Mouse (Mus musculus): Measurements from ENCODE around the gene Swt1. TPM values are rescaled to one million over a fixed set of nuclear protein-coding genes. Genes with fewer than 3 reads are reported as not detected.
A peak's percentile ranks its signal among the peaks of the same experiment; 100 is the strongest.
"Not testable (repeated sequence)": the region's sequence is repeated elsewhere in the genome, so short reads cannot be mapped to it uniquely, and the experiment has no call there.

Gene Swt1
- polyA plus RNA-seq, 1 experiment from 2014 or later: 33.9 TPM

GRCm38 (mm10) chr1:151359374-151359773 lies 68.9 kb downstream of the Swt1 start:
- Histone ChIP-seq H3K9me3 (no peaks in the 10 kb centered on the region), H3K4me3 (no peak overlapping the region), H3K27ac (no peak overlapping the region), H3K9ac (no peak overlapping the region), H3K4me1 (no peaks in the 10 kb centered on the region), H3K36me3 (peaks cover 94% of the 10 kb centered on the region), H3K4me2 (no peak overlapping the region), H3K27me3 (no peaks in the 10 kb centered on the region)
- 90% methylated on average over 3 of the region's 3 CpGs for WGBS
- ATAC-seq (ENCODE audit: insufficient number of reproducible peaks, insufficient read depth, low FRiP score, low TSS enrichment, low read depth): no peak

GRCm38 (mm10) chr1:151355994-151356393 lies 72.3 kb downstream of the Swt1 start:
- ATAC-seq (ENCODE audit: insufficient number of reproducible peaks, insufficient read depth, low FRiP score, low TSS enrichment, low read depth): no peak
- Histone ChIP-seq H3K27me3 (no peaks in the 10 kb centered on the region), H3K36me3 (peaks cover 96% of the 10 kb centered on the region), H3K4me3 (no peak overlapping the region), H3K9ac (no peak overlapping the region), H3K4me1 (no peaks in the 10 kb centered on the region), H3K27ac (no peak overlapping the region), H3K9me3 (no peaks in the 10 kb centered on the region), H3K4me2 (no peak overlapping the region)
- WGBS: 89% methylated on average over 5 of the region's 5 CpGs

GRCm38 (mm10) chr1:151352911-151353310 lies 75.3 kb downstream of the Swt1 start:
- ATAC-seq (ENCODE audit: insufficient number of reproducible peaks, insufficient read depth, low FRiP score, low TSS enrichment, low read depth): no peak
- WGBS: 93% methylated on average over 2 of the region's 2 CpGs
- Histone ChIP-seq H3K4me1 (peaks cover 16% of the 10 kb centered on the region), H3K4me3 (no peak overlapping the region), H3K27ac (no peak overlapping the region), H3K27me3 (no peaks in the 10 kb centered on the region), H3K9me3 (no peaks in the 10 kb centered on the region), H3K4me2 (no peak overlapping the region), H3K36me3 (peaks cover 73% of the 10 kb centered on the region), H3K9ac (no peak overlapping the region)

- not testable (repeated sequence) for H3K9me3 ChIP-seq; ATAC-seq (ENCODE audit: insufficient number of reproducible peaks, insufficient read depth, low FRiP score, low TSS enrichment, low read depth); H3K9ac ChIP-seq; H3K4me3 ChIP-seq; H3K27me3 ChIP-seq; H3K27ac ChIP-seq
- H3K4me1 ChIP-seq: peaks cover 30% of the 10 kb centered on the region
- peak overlapping the region; percentile 43 for H3K4me2 ChIP-seq
- H3K36me3 ChIP-seq: peaks cover 31% of the 10 kb centered on the region
- WGBS: 71% methylated on average over 4 of the region's 4 CpGs
These were observed 80.0 kb downstream of the Swt1 start for GRCm38 (mm10) chr1:151348293-151348692.

GRCm38 (mm10) chr1:151346681-151347127 lies 81.6 kb downstream of the Swt1 start:
- H3K4me1 ChIP-seq: peaks cover 39% of the 10 kb centered on the region
- peak overlapping the region; percentile 54 for H3K9ac ChIP-seq
- ATAC-seq (ENCODE audit: insufficient number of reproducible peaks, insufficient read depth, low FRiP score, low TSS enrichment, low read depth): no peak
- peak overlapping the region; percentile 34; the same call in 1 of the 2 replicates for H3K27ac ChIP-seq
- H3K36me3 ChIP-seq: peaks cover 15% of the 10 kb centered on the region
- no peaks in the 10 kb centered on the region for H3K27me3 ChIP-seq
- peak overlapping the region; percentile 85 for H3K4me3 ChIP-seq
- 23% methylated on average over 6 of the region's 6 CpGs for WGBS
- H3K4me2 ChIP-seq: peak overlapping the region; percentile 82
- no peaks in the 10 kb centered on the region for H3K9me3 ChIP-seq

GRCm38 (mm10) chr1:151345863-151346195 lies 82.4 kb downstream of the Swt1 start:
- H3K4me3 ChIP-seq: peak overlapping the region; percentile 85
- H3K27ac ChIP-seq: peak overlapping the region; percentile 96
- H3K4me2 ChIP-seq: peak overlapping the region; percentile 82
- H3K9ac ChIP-seq: peak overlapping the region; percentile 96
- peaks cover 45% of the 10 kb centered on the region for H3K4me1 ChIP-seq
- peaks cover 7% of the 10 kb centered on the region; the same call in 1 of the 2 replicates for H3K36me3 ChIP-seq
- no peak for ATAC-seq (ENCODE audit: insufficient number of reproducible peaks, insufficient read depth, low FRiP score, low TSS enrichment, low read depth)
- no peaks in the 10 kb centered on the region for H3K9me3 ChIP-seq
- no peaks in the 10 kb centered on the region for H3K27me3 ChIP-seq

GRCm38 (mm10) chr1:151345109-151345862 lies 83.0 kb downstream of the Swt1 start:
- 1% methylated on average over 55 of the region's 55 CpGs for WGBS
- peak; percentile 85 for ATAC-seq (ENCODE audit: insufficient number of reproducible peaks, insufficient read depth, low FRiP score, low TSS enrichment, low read depth)
- Histone ChIP-seq H3K9me3 (no peaks in the 10 kb centered on the region), H3K4me2 (peak overlapping the region; percentile 82), H3K36me3 (peaks cover 3% of the 10 kb centered on the region; the same call in 1 of the 2 replicates), H3K9ac (peak overlapping the region; percentile 96), H3K4me3 (peak overlapping the region; percentile 85), H3K4me1 (peaks cover 42% of the 10 kb centered on the region), H3K27ac (peak overlapping the region; percentile 96), H3K27me3 (no peaks in the 10 kb centered on the region)

GRCm38 (mm10) chr1:151344283-151345108 lies 83.8 kb downstream of the Swt1 start, which contains the start of gene Ivns1abp:
Gene Ivns1abp, plus strand, starts transcription at chr1:151344477.
- Histone ChIP-seq H3K4me1 (peaks cover 37% of the 10 kb centered on the region), H3K27ac (peak within 1 kb of the TSS; percentile 96), H3K9me3 (no peaks in the 10 kb centered on the region), H3K36me3 (no peaks in the 10 kb centered on the region), H3K27me3 (no peaks in the 10 kb centered on the region), H3K4me3 (peak within 1 kb of the TSS; percentile 85), H3K4me2 (peak within 1 kb of the TSS; percentile 82), H3K9ac (peak within 1 kb of the TSS; percentile 96)
- under 1% methylated on average over 91 of the region's 104 CpGs for WGBS
- ATAC-seq (ENCODE audit: insufficient number of reproducible peaks, insufficient read depth, low FRiP score, low TSS enrichment, low read depth): peak; percentile 91

GRCm38 (mm10) chr1:151343571-151344282 lies 84.5 kb downstream of the Swt1 start:
- ATAC-seq (ENCODE audit: insufficient number of reproducible peaks, insufficient read depth, low FRiP score, low TSS enrichment, low read depth): no peak; the same call in 1 of the 2 replicates
- WGBS: 1% methylated on average over 17 of the region's 17 CpGs
- Histone ChIP-seq H3K4me2 (peak overlapping the region; percentile 82), H3K9ac (peak overlapping the region; percentile 68), H3K9me3 (no peaks in the 10 kb centered on the region), H3K4me3 (peak overlapping the region; percentile 85), H3K36me3 (no peaks in the 10 kb centered on the region), H3K27ac (peak overlapping the region; percentile 96), H3K27me3 (no peaks in the 10 kb centered on the region), H3K4me1 (peaks cover 37% of the 10 kb centered on the region)

GRCm38 (mm10) chr1:151342968-151343367 lies 85.3 kb downstream of the Swt1 start:
- Histone ChIP-seq H3K4me3 (peak overlapping the region; percentile 85), H3K9ac (0 out of 2 replicates have a peak overlapping the region, but pooled peaks have one; percentile 47), H3K27ac (no peak overlapping the region), H3K9me3 (no peaks in the 10 kb centered on the region), H3K27me3 (no peaks in the 10 kb centered on the region), H3K36me3 (no peaks in the 10 kb centered on the region), H3K4me1 (peaks cover 39% of the 10 kb centered on the region), H3K4me2 (peak overlapping the region; percentile 82)
- WGBS: 18% methylated on average over 6 of the region's 6 CpGs
- no peak for ATAC-seq (ENCODE audit: insufficient number of reproducible peaks, insufficient read depth, low FRiP score, low TSS enrichment, low read depth)

GRCm38 (mm10) chr1:151342311-151342710 lies 85.9 kb downstream of the Swt1 start:
- H3K4me2 ChIP-seq: no peak overlapping the region; the same call in 1 of the 2 replicates
- H3K4me1 ChIP-seq: peaks cover 39% of the 10 kb centered on the region
- no peaks in the 10 kb centered on the region for H3K9me3 ChIP-seq
- no peaks in the 10 kb centered on the region for H3K27me3 ChIP-seq
- H3K9ac ChIP-seq: no peak overlapping the region
- 39% methylated on average over 3 of the region's 3 CpGs for WGBS
- H3K36me3 ChIP-seq: no peaks in the 10 kb centered on the region
- no peak overlapping the region for H3K27ac ChIP-seq
- ATAC-seq (ENCODE audit: insufficient number of reproducible peaks, insufficient read depth, low FRiP score, low TSS enrichment, low read depth): no peak
- no peak overlapping the region for H3K4me3 ChIP-seq
